Comparison of ENCODE assay signal across 16 mouse cellular contexts in the genomic region with DNA sequence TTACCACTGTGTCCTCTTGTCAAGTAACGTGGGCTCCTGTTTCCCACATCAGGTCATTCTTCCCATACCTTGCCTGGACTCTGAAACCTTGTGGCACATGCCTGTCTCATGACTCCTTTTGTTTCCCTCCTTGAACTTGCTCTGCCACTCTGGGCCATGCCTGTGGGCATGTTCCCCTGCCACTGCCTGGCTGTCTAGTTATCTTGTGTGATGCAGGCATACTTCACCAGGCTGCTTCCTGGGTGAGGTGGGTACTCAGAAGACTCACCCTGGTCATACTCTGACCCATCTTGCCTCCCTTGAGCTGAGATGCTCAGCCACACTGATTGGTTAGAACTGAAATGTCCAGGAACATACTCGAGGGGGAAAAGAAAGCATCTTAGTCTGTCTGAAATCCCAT.
DNase-seq lines count a peak whose midpoint lies in the region; ATAC-seq lines count a peak whose summit lies in the region.
"Had no signal": no experiment of that assay in that cellular context is flagged by ENCODE, and none has a peak within 500 bp of the region (broad histone marks: within the 10 kb centered on the region; RNA-seq: fewer than 3 reads in every experiment).

No protein-coding gene starts in this region.

- no peak for ATAC-seq in liver, embryonic 13.5 days (ENCODE audit: low read depth)
- ATAC-seq in intestine, embryonic 16.5 days = peak; percentile 36
- ATAC-seq in lung, embryonic 15.5 days (ENCODE audit: borderline replicate concordance, extremely low read depth, low FRiP score, low TSS enrichment) = 0 out of 2 replicates have a peak, but pooled peaks have one; percentile 47
- ATAC-seq: hindbrain, embryonic 16.5 days; midbrain, embryonic 15.5 days had no signal

- H3K9me3 ChIP-seq in liver, embryonic 13.5 days (replicated peaks) = no peaks in the 10 kb centered on the region
- H3K9me3 ChIP-seq in intestine, embryonic 16.5 days (ENCODE audit: control insufficient read depth, low read length) = no peaks in the 10 kb centered on the region
- no peaks in the 10 kb centered on the region for H3K9me3 ChIP-seq in lung, embryonic 15.5 days
- H3K9me3 ChIP-seq: embryonic facial prominence, embryonic 13.5 days; forebrain, embryonic 12.5 days; midbrain, embryonic 15.5 days had no signal

- no peak overlapping the region for H3K4me2 ChIP-seq in liver, embryonic 13.5 days
- no peak overlapping the region for H3K4me2 ChIP-seq in intestine, embryonic 16.5 days (ENCODE audit: low read depth, low read length)
- no peak overlapping the region for H3K4me2 ChIP-seq in lung, embryonic 15.5 days
- H3K4me2 ChIP-seq: embryonic facial prominence, embryonic 13.5 days; forebrain, embryonic 12.5 days; midbrain, embryonic 15.5 days had no signal

- no peaks in the 10 kb centered on the region for H3K27me3 ChIP-seq in liver, embryonic 13.5 days
- H3K27me3 ChIP-seq in intestine, embryonic 16.5 days (replicated peaks; ENCODE audit: control insufficient read depth, insufficient read depth, low read length) = no peaks in the 10 kb centered on the region
- no peaks in the 10 kb centered on the region for H3K27me3 ChIP-seq in lung, embryonic 15.5 days
- H3K27me3 ChIP-seq: CH12.LX; embryonic facial prominence, embryonic 13.5 days; forebrain, embryonic 12.5 days; midbrain, embryonic 15.5 days had no signal

- peak overlapping the region; percentile 3; the same call in 1 of the 2 replicates for H3K27ac ChIP-seq in liver, embryonic 13.5 days
- no peak overlapping the region for H3K27ac ChIP-seq in intestine, embryonic 16.5 days (ENCODE audit: low read length)
- H3K27ac ChIP-seq in lung, embryonic 15.5 days = peak overlapping the region; percentile 83
- H3K27ac ChIP-seq: embryonic facial prominence, embryonic 13.5 days; forebrain, embryonic 12.5 days; heart, adult 2 months; macrophage; midbrain, embryonic 15.5 days had no signal

- no peaks in the 10 kb centered on the region for H3K36me3 ChIP-seq in liver, embryonic 13.5 days
- H3K36me3 ChIP-seq in intestine, embryonic 16.5 days (ENCODE audit: control insufficient read depth, insufficient read depth, low read length) = no peaks in the 10 kb centered on the region
- no peaks in the 10 kb centered on the region for H3K36me3 ChIP-seq in lung, embryonic 15.5 days
- H3K36me3 ChIP-seq: embryonic facial prominence, embryonic 13.5 days; forebrain, embryonic 12.5 days; midbrain, embryonic 15.5 days had no signal

- H3K4me1 ChIP-seq in liver, embryonic 13.5 days (replicated peaks) = no peaks in the 10 kb centered on the region
- H3K4me1 ChIP-seq in intestine, embryonic 16.5 days (ENCODE audit: control insufficient read depth, insufficient read depth, low read length) = no peaks in the 10 kb centered on the region
- peaks cover 4% of the 10 kb centered on the region for H3K4me1 ChIP-seq in lung, embryonic 15.5 days
- H3K4me1 ChIP-seq: embryonic facial prominence, embryonic 13.5 days; forebrain, embryonic 12.5 days; midbrain, embryonic 15.5 days had no signal

- WGBS in liver, embryonic 13.5 days (ENCODE audit: insufficient replicate concordance) = 52% methylated on average over 2 of the region's 2 CpGs
- 73% methylated on average over 2 of the region's 2 CpGs for WGBS in intestine, embryonic 16.5 days
- WGBS in lung, embryonic 15.5 days = 50% methylated on average over 2 of the region's 2 CpGs

- no peak overlapping the region for H3K9ac ChIP-seq in liver, embryonic 13.5 days
- H3K9ac ChIP-seq in intestine, embryonic 16.5 days (ENCODE audit: low read depth, low read length) = no peak overlapping the region
- no peak overlapping the region for H3K9ac ChIP-seq in lung, embryonic 15.5 days
- H3K9ac ChIP-seq: embryonic facial prominence, embryonic 13.5 days; forebrain, embryonic 12.5 days; midbrain, embryonic 15.5 days had no signal

- DNase-seq in liver, embryonic 13.5 days = no peak
- no peak for DNase-seq in liver
- peak; percentile 20 for DNase-seq in urinary bladder, postnatal 25 days (ENCODE audit: low spot score)
- DNase-seq in left cerebral cortex, adult 8-10 months (ENCODE audit: low spot score in 2 of 2) = no peak
- DNase-seq in thymus, postnatal 25 days = no peak
- DNase-seq: cerebellum, adult 11-12 months; heart, adult 2 months; heart, postnatal 10 days had no signal

- no peak overlapping the region for H3K4me3 ChIP-seq in liver, embryonic 13.5 days (replicated peaks)
- no peak overlapping the region for H3K4me3 ChIP-seq in intestine, embryonic 16.5 days (ENCODE audit: low read length)
- no peak overlapping the region for H3K4me3 ChIP-seq in lung, embryonic 15.5 days
- H3K4me3 ChIP-seq: embryonic facial prominence, embryonic 13.5 days; forebrain, embryonic 12.5 days; heart, adult 2 months; midbrain, embryonic 15.5 days had no signal
